In genomic region chr4:109782577-109783114, GRCm38 (mm10) we compare ENCODE assay signal across 17 mouse cellular contexts.
"Had no signal": no experiment of that assay in that cellular context is flagged by ENCODE, and none has a peak within 500 bp of the region (broad histone marks: within the 10 kb centered on the region; RNA-seq: fewer than 3 reads in every experiment).

No protein-coding gene starts in this region.

- H3K27me3 ChIP-seq: neural tube, embryonic 13.5 days; neural tube, embryonic 15.5 days had no signal

- H3K27ac ChIP-seq: liver, embryonic 14.5 days; midbrain, embryonic 10.5 days; neural tube, embryonic 13.5 days; neural tube, embryonic 15.5 days had no signal

- H3K4me3 ChIP-seq: midbrain, embryonic 10.5 days; myocyte; neural tube, embryonic 13.5 days; neural tube, embryonic 15.5 days had no signal

- H3K9ac ChIP-seq: liver, embryonic 14.5 days; lung, embryonic 14.5 days; neural tube, embryonic 13.5 days; neural tube, embryonic 15.5 days had no signal

- H3K4me2 ChIP-seq: lung, embryonic 14.5 days; neural tube, embryonic 13.5 days; neural tube, embryonic 15.5 days had no signal

- DNase-seq: lung, adult 18-20 months; lung, embryonic 14.5 days; lung, postnatal 10 days; lung, postnatal 4 days; retina, postnatal 1 day; right cerebral cortex, adult 18-20 months; right cerebral cortex, postnatal 25 days; right cerebral cortex, postnatal 4 days; spleen, adult 18-20 months; thymus, adult 18-20 months; thymus, postnatal 14 days; thymus, postnatal 36 days had no signal

- H3K4me1 ChIP-seq: neural tube, embryonic 13.5 days; neural tube, embryonic 15.5 days had no signal

- H3K36me3 ChIP-seq: midbrain, embryonic 10.5 days; neural tube, embryonic 13.5 days; neural tube, embryonic 15.5 days had no signal

- H3K9me3 ChIP-seq: midbrain, embryonic 10.5 days; neural tube, embryonic 13.5 days; neural tube, embryonic 15.5 days had no signal
